Mouse (Mus musculus) heart, embryonic 15.5 days (tissue): Measurements from ENCODE around the gene Tex33. TPM values are rescaled to one million over a fixed set of nuclear protein-coding genes. Genes with fewer than 3 reads are reported as not detected.
"Not testable (repeated sequence)": the region's sequence is repeated elsewhere in the genome, so short reads cannot be mapped to it uniquely, and the experiment has no call there.

ENCODE experiments used
- ATAC-seq: fragments of 200-750 bp; cut with Nextera tagmentation; replicated peaks from 2 replicates; pipeline ENCODE4 v1.8.0; 2017; ENCODE audit warnings: low read depth, moderate TSS enrichment; ENCODE audit not compliant: insufficient number of reproducible peaks, insufficient read depth, low FRiP score
- H3K27ac ChIP-seq: fragments of 300-500 bp; sonication (generic); 2 replicates; pipeline ENCODE4 v1.5.1; 2015; ENCODE audit warnings: mild to moderate bottlenecking, inconsistent platforms
- H3K27me3 ChIP-seq: fragments of 300-500 bp; sonication (generic); 2 replicates; pipeline ENCODE4 v1.6.1; 2015; ENCODE audit warnings: inconsistent platforms
- H3K36me3 ChIP-seq: fragments of 300-500 bp; sonication (generic); 2 replicates; pipeline ENCODE4 v1.6.1; 2015; ENCODE audit warnings: mild to moderate bottlenecking, inconsistent platforms
- H3K4me1 ChIP-seq: fragments of 300-500 bp; sonication (generic); replicated peaks from 2 replicates; pipeline ENCODE4 v1.6.1; 2015; ENCODE audit warnings: inconsistent platforms
- H3K4me2 ChIP-seq: fragments of 300-500 bp; sonication (generic); 2 replicates; pipeline ENCODE4 v1.6.1; 2015; ENCODE audit warnings: inconsistent platforms, mild to moderate bottlenecking, moderate library complexity
- H3K4me3 ChIP-seq: fragments of 300-500 bp; sonication (generic); 2 replicates; pipeline ENCODE4 v1.5.1; 2015; ENCODE audit warnings: mild to moderate bottlenecking, inconsistent platforms
- H3K9ac ChIP-seq: fragments of 300-500 bp; sonication (generic); 2 replicates; pipeline ENCODE4 v1.6.1; 2015; ENCODE audit warnings: mild to moderate bottlenecking, inconsistent platforms
- H3K9me3 ChIP-seq: fragments of 300-500 bp; sonication (generic); replicated peaks from 2 replicates; pipeline ENCODE4 v1.6.1; 2016; ENCODE audit warnings: inconsistent platforms
- WGBS: fragments of 180-500 bp; shearing (Covaris S2); methylation state at CpG from one replicate; pipeline ENCODE4 v1.1.7; 2015; ENCODE audit warnings: mixed read lengths; 5-methylcytosine and 5-hydroxymethylcytosine counted together
- microRNA-seq: library from miRNA; unstranded; fragments of <30 nt; microRNA quantifications from one replicate; pipeline ENCODE4, GENCODE M21; 2016
- polyA plus RNA-seq: library from polyadenylated mRNA; unstranded; fragments of >200 nt; fragmentation: Nextera tagmentation; extraction: Ambion mirVana; gene quantifications from 2 replicates; pipeline ENCODE4 v1.2.1, GENCODE M21; 2015

Gene Tex33
- polyA plus RNA-seq, 1 experiment from 2014 or later: not detected

- H3K4me2 ChIP-seq, H3K9me3 ChIP-seq, H3K27ac ChIP-seq, H3K27me3 ChIP-seq, H3K4me3 ChIP-seq, H3K36me3 ChIP-seq, H3K9ac ChIP-seq, H3K4me1 ChIP-seq: not testable (repeated sequence)
- WGBS: 25% methylated on average over 7 of the region's 7 CpGs
- ATAC-seq: 0 out of 2 replicates have a peak, but pooled peaks have one; percentile 36
Observed at GRCm38 (mm10) chr15:78339627-78340423, 55.9 kb downstream of the Tex33 start.

GRCm38 (mm10) chr15:78334380-78334779 is 61.3 kb downstream of the Tex33 start:
- no peaks in the 10 kb centered on the region for H3K9me3 ChIP-seq
- WGBS: 71% methylated on average over 3 of the region's 3 CpGs
- no peak overlapping the region for H3K4me3 ChIP-seq
- no peaks in the 10 kb centered on the region for H3K27me3 ChIP-seq
- no peak overlapping the region for H3K27ac ChIP-seq
- no peaks in the 10 kb centered on the region for H3K36me3 ChIP-seq
- no peak overlapping the region for H3K4me2 ChIP-seq
- H3K4me1 ChIP-seq: no peaks in the 10 kb centered on the region
- no peak overlapping the region for H3K9ac ChIP-seq
- no peak for ATAC-seq

- Histone ChIP-seq H3K9me3 (no peaks in the 10 kb centered on the region), H3K36me3 (no peaks in the 10 kb centered on the region), H3K27me3 (no peaks in the 10 kb centered on the region), H3K9ac (no peak overlapping the region), H3K4me1 (no peaks in the 10 kb centered on the region), H3K4me3 (no peak overlapping the region), H3K4me2 (no peak overlapping the region), H3K27ac (no peak overlapping the region)
- ATAC-seq: no peak
- WGBS: 70% methylated on average over 6 of the region's 6 CpGs
Observed at GRCm38 (mm10) chr15:78332981-78333380, 62.7 kb downstream of the Tex33 start.

GRCm38 (mm10) chr15:78331523-78332340 is 64.0 kb downstream of the Tex33 start:
- no peak for ATAC-seq
- no peaks in the 10 kb centered on the region for H3K27me3 ChIP-seq
- no peaks in the 10 kb centered on the region for H3K9me3 ChIP-seq
- H3K27ac ChIP-seq: no peak overlapping the region
- no peak overlapping the region for H3K4me2 ChIP-seq
- WGBS: 55% methylated on average over 5 of the region's 5 CpGs
- H3K4me3 ChIP-seq: no peak overlapping the region
- H3K36me3 ChIP-seq: no peaks in the 10 kb centered on the region
- no peaks in the 10 kb centered on the region for H3K4me1 ChIP-seq
- H3K9ac ChIP-seq: no peak overlapping the region

GRCm38 (mm10) chr15:78330706-78331105 is 65.0 kb downstream of the Tex33 start:
- ATAC-seq: no peak
- H3K4me3 ChIP-seq: no peak overlapping the region
- no peaks in the 10 kb centered on the region for H3K36me3 ChIP-seq
- H3K4me2 ChIP-seq: no peak overlapping the region
- H3K9ac ChIP-seq: no peak overlapping the region
- H3K27me3 ChIP-seq: no peaks in the 10 kb centered on the region
- H3K9me3 ChIP-seq: no peaks in the 10 kb centered on the region
- WGBS: 91% methylated on average over 4 of the region's 4 CpGs
- H3K27ac ChIP-seq: no peak overlapping the region
- no peaks in the 10 kb centered on the region for H3K4me1 ChIP-seq

GRCm38 (mm10) chr15:78329972-78330371 is 65.7 kb downstream of the Tex33 start:
- H3K4me2 ChIP-seq, H3K27me3 ChIP-seq, H3K27ac ChIP-seq, ATAC-seq, H3K9me3 ChIP-seq, H3K36me3 ChIP-seq, H3K4me1 ChIP-seq, H3K4me3 ChIP-seq, H3K9ac ChIP-seq: not testable (repeated sequence)
- 52% methylated on average over 6 of the region's 6 CpGs for WGBS

GRCm38 (mm10) chr15:78328520-78329097 is 67.1 kb downstream of the Tex33 start:
- H3K9ac ChIP-seq: no peak overlapping the region
- H3K9me3 ChIP-seq: no peaks in the 10 kb centered on the region
- H3K36me3 ChIP-seq: no peaks in the 10 kb centered on the region
- H3K4me2 ChIP-seq: no peak overlapping the region
- no peak overlapping the region for H3K27ac ChIP-seq
- H3K4me3 ChIP-seq: no peak overlapping the region
- WGBS: 84% methylated on average over 3 of the region's 3 CpGs
- no peaks in the 10 kb centered on the region for H3K4me1 ChIP-seq
- H3K27me3 ChIP-seq: no peaks in the 10 kb centered on the region
- ATAC-seq: no peak

Small RNAs within 50 kb of the gene (microRNA-seq; reads per million reads assigned to microRNA genes)
- not detected for gene Mir7676-2

Other genes starting within 250 kb of the Tex33 start
- 38.1 and 49.9 TPM in 2 replicates for gene Ift27, start 221.8 kb downstream of the Tex33 start, polyA plus RNA-seq
- gene Pvalb, start 189.5 kb downstream of the Tex33 start, polyA plus RNA-seq: 1.0 and 1.1 TPM in 2 replicates
- 4.0 and 4.7 TPM in 2 replicates for gene Ncf4, start 151.1 kb downstream of the Tex33 start, polyA plus RNA-seq
- 0.42 and 0.54 TPM in 2 replicates for gene Csf2rb2, start 90.2 kb downstream of the Tex33 start, polyA plus RNA-seq
- gene Csf2rb, start 70.2 kb downstream of the Tex33 start, polyA plus RNA-seq: 1.2 and 3.0 TPM in 2 replicates
- gene Tst, start 10.0 kb upstream of the Tex33 start, polyA plus RNA-seq: 22.6 and 38.7 TPM in 2 replicates
- gene Mpst, start 10.5 kb upstream of the Tex33 start, polyA plus RNA-seq: 1.3 and 1.5 TPM in 2 replicates
- gene Kctd17, start 32.7 kb upstream of the Tex33 start, polyA plus RNA-seq: 19.1 and 28.5 TPM in 2 replicates
- 0.21 and 0.60 TPM in 2 replicates for gene Tmprss6, start 72.7 kb upstream of the Tex33 start, polyA plus RNA-seq
- 0.30 and 1.9 TPM in 2 replicates for gene Il2rb, start 99.4 kb upstream of the Tex33 start, polyA plus RNA-seq
- gene C1qtnf6, start 135.5 kb upstream of the Tex33 start, polyA plus RNA-seq: 28.9 and 37.3 TPM in 2 replicates
- 0.11 and 0.20 TPM in 2 replicates for gene Sstr3, start 148.8 kb upstream of the Tex33 start, polyA plus RNA-seq
- gene Rac2, start 176.9 kb upstream of the Tex33 start, polyA plus RNA-seq: 9.3 and 52.8 TPM in 2 replicates
- gene Cyth4, start 201.1 kb upstream of the Tex33 start, polyA plus RNA-seq: 5.5 and 11.7 TPM in 2 replicates